Mouse (Mus musculus): ENCODE data around the gene Gm11034.

GRCm38 (mm10) chr8:72261019-72261418, 47.6 kb upstream of the Gm11034 start:
- no peak for TF ChIP-seq CTCF (IDR thresholded peaks at IDR 0.05; ENCODE audit: borderline replicate concordance, control insufficient read depth, extremely low read depth, insufficient read depth, low read length, poor library complexity)
- no peak for TF ChIP-seq POLR2A (IDR thresholded peaks at IDR 0.05; ENCODE audit: control insufficient read depth, extremely low read depth, insufficient read depth, low read length, poor library complexity)
